Mouse (Mus musculus) embryonic facial prominence, embryonic 10.5 days (tissue): ENCODE measurements at regions not wholly inside any gene's neighbourhood (a gene's known extent, or its start where the extent isn't known, plus 50 kb on each side); places are given as distances from the start of the nearest gene placed in this dataset.

Experiments used
- DNase-seq: peaks from one replicate; pipeline ENCODE4 v3.0.0-alpha.2; 2017; ENCODE audit warnings: low spot score
- H3K27ac ChIP-seq: fragments of 300-500 bp; sonication (generic); replicated peaks from 2 replicates; pipeline ENCODE4 v1.5.1; 2016; ENCODE audit warnings: mild to moderate bottlenecking
- H3K27me3 ChIP-seq: fragments of 300-500 bp; sonication (generic); replicated peaks from 2 replicates; pipeline ENCODE4 v1.6.1; 2016; ENCODE audit warnings: low read depth, mild to moderate bottlenecking; ENCODE audit not compliant: poor library complexity, severe bottlenecking
- H3K36me3 ChIP-seq: fragments of 300-500 bp; sonication (generic); replicated peaks from 2 replicates; pipeline ENCODE4 v1.6.1; 2016; ENCODE audit warnings: mild to moderate bottlenecking, moderate library complexity
- H3K4me1 ChIP-seq: fragments of 300-500 bp; sonication (generic); 2 replicates; pipeline ENCODE4 v1.6.1; 2016
- H3K4me3 ChIP-seq: fragments of 300-500 bp; sonication (generic); 2 replicates; pipeline ENCODE4 v1.5.1; 2016; ENCODE audit warnings: mild to moderate bottlenecking, moderate library complexity
- H3K9me3 ChIP-seq: fragments of 300-500 bp; sonication (generic); 2 replicates; pipeline ENCODE4 v1.6.1; 2016; ENCODE audit warnings: mild to moderate bottlenecking
- WGBS: fragments of 180-500 bp; shearing (Covaris S2); methylation state at CpG from one replicate; pipeline ENCODE4 v1.1.7; 2016; 5-methylcytosine and 5-hydroxymethylcytosine counted together

DNA sequence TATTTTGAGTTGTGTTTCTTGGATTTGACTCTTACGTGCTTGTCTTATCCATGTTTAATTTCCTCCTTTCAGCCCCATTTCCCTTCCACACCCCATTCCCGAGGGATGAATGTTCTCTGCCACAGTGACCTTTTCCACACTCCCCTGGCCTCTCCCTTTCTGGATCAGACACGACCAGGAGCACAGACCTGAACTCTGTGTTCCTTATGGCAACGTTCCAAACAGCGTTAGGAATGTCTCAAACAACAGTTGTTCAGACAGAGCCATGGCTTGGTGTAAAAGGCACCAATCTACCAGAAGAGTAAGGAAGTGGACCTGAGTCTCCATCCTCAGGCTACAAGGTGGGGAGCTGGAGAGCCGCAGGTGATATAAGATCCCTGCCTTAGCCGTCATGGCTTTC, 52.6 kb upstream of the Dapl1 start:
- Histone ChIP-seq H3K36me3 (no peaks in the 10 kb centered on the region), H3K9me3 (0 out of 2 replicates have a peak, but pooled peaks cover 4% of the 10 kb centered on the region), H3K27me3 (no peaks in the 10 kb centered on the region), H3K27ac (no peak overlapping the region), H3K4me1 (no peaks in the 10 kb centered on the region), H3K4me3 (no peak overlapping the region)
- no peak for DNase-seq
- WGBS: 87% methylated on average over 7 of the region's 7 CpGs
